Mouse (Mus musculus) heart, postnatal 14 days (tissue): ENCODE results near the gene Fen1. TPM values are rescaled to one million over a fixed set of nuclear protein-coding genes. Genes with fewer than 3 reads are reported as not detected.

Source experiments
- DNase-seq, 2 experiments: peaks; one replicate each; pipeline ENCODE4 v3.0.0; 2021 to 2022
- intact Hi-C: fragments of 180-260 bp; cut with DNase I; formaldehyde crosslinking; loops from one replicate; pipeline ENCODE4 v1.15.1; 2025
- long read RNA-seq, 2 experiments: library from polyadenylated mRNA; stranded (forward); transcript quantifications; one replicate each; pipeline ENCODE4 v2.0.0; 2021
- total RNA-seq, 2 experiments: library from RNA; stranded (reverse); gene quantifications; 2 replicates each; pipeline ENCODE4 v1.2.3; 2021

Fen1 gene
- total RNA-seq, result 1 to 10 TPM; 5.4 to 8.1 TPM
- long read RNA-seq, experiment 1, transcript Fen1-201 (2 exons, 2,341 nt), result major isoform, 30 of 47 reads
- long read RNA-seq, experiment 1, transcript Fen1-202 (2 exons, 2,100 nt), result minor isoform, 14 of 47 reads
- long read RNA-seq, experiment 1, partial matches to known transcripts, result 0 of 47 reads
- long read RNA-seq, experiment 1, other reads (novel, unspliced or antisense), result 2 of 47 reads
- long read RNA-seq, experiment 2, transcript Fen1-201 (2 exons, 2,341 nt), result major isoform, 12 of 18 reads
- long read RNA-seq, experiment 2, partial matches to known transcripts, result 0 of 18 reads
- long read RNA-seq, experiment 2, other reads (novel, unspliced or antisense), result 0 of 18 reads

GRCm38 (mm10) chr19:10203848-10204615, at the start of gene Fen1, which contains the start of gene Tmem258:
Gene Fen1, minus strand, starts transcription at chr19:10204169.
Gene Tmem258, plus strand, starts transcription at chr19:10204014.
- intact Hi-C loops, result no loop called here
- DNase-seq, result peak; percentile 90 to 93

GRCm38 (mm10) chr19:10248128-10248527, 44.2 kb upstream of the Fen1 start:
- DNase-seq, result peak in 1 of 2 experiments; percentile 24
- intact Hi-C loops, result no loop called here

DNA sequence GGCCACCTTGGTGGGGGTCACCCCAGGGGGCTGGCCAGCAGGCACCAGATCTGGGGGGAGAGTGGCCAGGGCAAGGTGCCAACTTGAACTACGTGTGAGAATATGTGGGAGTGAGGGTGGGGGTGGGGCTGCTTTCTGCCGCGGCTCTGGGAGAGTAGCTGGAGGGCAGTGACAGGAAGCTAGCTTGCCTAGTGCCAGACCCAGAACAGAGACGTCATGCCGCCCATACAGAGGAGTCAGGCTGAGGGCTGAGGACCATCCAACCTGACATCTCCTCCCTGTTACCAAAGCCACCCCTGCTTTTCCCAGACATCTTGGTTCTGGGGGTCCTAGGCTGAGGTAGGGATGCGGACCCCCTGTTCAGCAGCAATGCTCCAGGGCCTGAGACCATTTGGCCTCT, 43.2 kb upstream of the Fen1 start:
- no peak for DNase-seq
- intact Hi-C loops, result no loop called here

GRCm38 (mm10) chr19:10244183-10244582, 40.2 kb upstream of the Fen1 start:
- intact Hi-C loops, result no loop called here
- DNase-seq, result peak; percentile 45 to 64

GRCm38 (mm10) chr19:10242916-10243315, 38.9 kb upstream of the Fen1 start:
- intact Hi-C loops, result no loop called here
- no peak for DNase-seq

- intact Hi-C loops, result loop anchor here (2.0 kb wide), 1 partner anchor 22 kb away; no protein-coding TSS in a partner anchor
- DNase-seq, result peak; percentile 87 to 90
Measured at GRCm38 (mm10) chr19:10240654-10241305, 36.8 kb upstream of the Fen1 start, which contains the start of gene Myrf. Gene Myrf, minus strand, starts transcription at chr19:10240748.

- intact Hi-C loops, result loop anchor here (2.0 kb wide), 1 partner anchor 21 kb away; no protein-coding TSS in a partner anchor
- DNase-seq, result no peak
Measured at GRCm38 (mm10) chr19:10239975-10240653, 36.1 kb upstream of the Fen1 start.

DNA sequence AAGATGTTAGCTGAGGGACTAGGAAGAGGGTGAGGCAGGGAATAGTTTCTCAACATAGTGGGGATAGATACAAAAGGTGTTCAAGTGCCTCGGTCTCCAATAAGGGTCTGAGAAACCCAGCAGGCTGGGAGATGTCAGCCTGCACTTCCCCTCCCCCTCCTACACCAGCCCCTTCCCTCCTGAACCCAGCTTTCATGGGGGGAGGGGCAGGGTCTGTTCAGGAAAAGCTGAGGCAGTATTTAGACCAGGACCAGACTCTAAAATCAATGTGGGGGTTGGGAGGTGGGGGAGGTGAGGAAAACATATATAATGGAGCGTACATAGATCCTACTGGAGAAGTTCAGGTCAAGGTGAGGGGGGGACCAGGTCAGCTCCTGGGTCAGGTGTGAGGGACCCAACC, 35.5 kb upstream of the Fen1 start:
- intact Hi-C loops, result no loop called here
- DNase-seq, result no peak

GRCm38 (mm10) chr19:10238477-10238876, 34.5 kb upstream of the Fen1 start:
- peak in 1 of 2 experiments; percentile 15 for DNase-seq

DNA sequence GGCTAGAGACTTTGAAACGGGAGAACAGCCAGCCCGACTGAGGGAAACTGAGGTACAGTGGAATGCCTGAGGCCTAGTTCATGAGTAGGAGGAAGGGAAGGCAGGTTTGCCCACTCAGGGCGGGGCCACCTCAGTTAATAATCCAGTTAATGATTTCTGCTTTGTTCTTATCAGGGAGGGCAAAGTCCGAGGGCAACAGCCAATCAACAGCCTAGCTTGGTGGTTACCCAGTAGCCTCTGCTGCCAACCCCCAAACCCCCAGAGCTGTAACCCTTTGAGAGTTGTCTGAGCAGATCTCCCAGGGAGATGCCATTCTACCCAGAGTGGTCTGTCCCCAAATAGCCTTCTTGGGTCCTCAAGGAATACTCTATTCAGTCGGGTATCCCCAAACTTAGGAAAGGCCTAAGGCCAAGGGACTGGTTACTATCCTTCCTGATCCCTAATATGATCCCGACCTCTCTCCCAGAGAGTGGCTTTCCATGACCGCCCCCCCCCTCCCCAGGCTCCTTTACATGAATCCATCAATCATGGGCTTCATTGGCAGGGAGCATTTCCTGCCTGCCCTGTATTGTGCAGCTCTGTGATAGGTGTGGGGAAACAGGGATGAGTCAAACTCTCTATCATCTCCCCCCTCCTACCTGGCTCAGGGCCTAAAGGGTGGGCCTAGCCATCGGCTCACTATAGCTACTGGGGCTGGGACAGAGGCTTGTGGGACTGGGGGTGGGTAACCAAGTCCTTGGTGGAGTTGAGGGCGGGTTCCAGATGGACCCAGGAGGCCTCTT, 32.0 kb upstream of the Fen1 start:
- intact Hi-C loops, result no loop called here
- DNase-seq, result no peak

More at GRCm38 (mm10) chr19:10238477-10238876, 34.5 kb upstream of the Fen1 start:
- intact Hi-C loops, result no loop called here

- intact Hi-C loops, result no loop called here
- DNase-seq, result no peak
Measured at GRCm38 (mm10) chr19:10232327-10233017, 28.5 kb upstream of the Fen1 start.

DNA sequence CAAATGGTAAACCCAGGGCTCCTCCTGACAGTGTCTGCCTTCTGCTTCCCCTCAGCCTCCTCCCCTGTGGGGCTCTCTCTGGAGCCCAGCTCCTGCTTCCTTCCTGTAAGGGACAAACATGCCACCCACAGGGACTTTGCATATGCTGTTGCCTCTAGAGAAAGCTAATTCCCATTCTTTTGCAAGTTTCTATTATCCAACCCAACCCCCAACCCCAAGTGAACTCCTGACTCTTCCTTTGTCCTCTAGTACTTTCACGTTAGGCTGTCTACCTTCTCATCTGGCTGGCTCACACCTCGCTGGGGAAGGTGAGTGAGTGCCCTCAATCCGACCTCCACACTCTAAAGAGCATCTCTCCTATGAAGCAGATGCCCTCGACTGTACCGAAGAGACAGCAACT, 27.9 kb upstream of the Fen1 start:
- no peak for DNase-seq
- intact Hi-C loops, result no loop called here

DNA sequence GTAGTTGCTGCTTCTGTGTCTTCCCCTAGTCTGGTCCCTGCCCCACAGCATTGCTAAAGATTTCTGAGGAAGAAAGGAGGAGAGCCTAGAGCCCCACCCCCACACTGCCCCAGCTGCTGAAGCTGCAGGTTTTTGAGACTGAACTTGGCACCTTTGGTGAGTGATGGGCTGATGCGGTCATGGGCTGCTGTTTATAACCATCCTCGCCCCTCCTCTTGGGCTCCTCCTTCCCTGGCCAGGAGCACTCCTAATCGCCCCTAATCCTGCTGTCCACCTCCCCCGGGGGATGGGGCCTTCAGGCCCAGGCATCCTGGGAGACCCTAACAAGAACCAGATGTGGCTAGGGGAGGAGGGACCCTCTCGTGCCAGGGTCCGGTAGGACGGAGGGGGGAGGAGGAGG, 27.0 kb upstream of the Fen1 start:
- intact Hi-C loops, result no loop called here
- no peak for DNase-seq

DNA sequence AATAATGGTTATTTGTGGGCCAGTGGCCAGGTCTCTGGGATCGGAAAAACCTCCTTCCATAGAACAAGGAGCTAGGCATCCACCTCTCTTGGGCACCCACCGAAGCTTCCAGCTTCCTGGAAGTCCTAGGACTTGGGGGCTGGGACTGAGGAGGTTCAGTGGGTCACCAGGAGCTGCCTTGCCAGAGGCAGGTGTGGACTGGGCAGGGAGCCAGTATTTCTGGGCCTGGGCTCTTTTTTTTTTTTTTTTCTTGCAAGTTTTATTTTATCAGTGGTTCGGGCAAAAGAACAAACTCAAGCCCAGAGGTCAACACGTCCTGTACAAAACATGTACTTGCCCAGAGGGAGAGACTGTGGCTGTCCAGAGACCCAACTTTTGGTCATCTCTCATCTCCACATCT, 21.8 kb upstream of the Fen1 start:
- intact Hi-C loops, result no loop called here
- no peak for DNase-seq

- no peak for DNase-seq
- intact Hi-C loops, result no loop called here
Measured at GRCm38 (mm10) chr19:10224637-10225453, 20.9 kb upstream of the Fen1 start.

- DNase-seq, result no peak
Measured at GRCm38 (mm10) chr19:10223561-10223960, 19.6 kb upstream of the Fen1 start.

DNA sequence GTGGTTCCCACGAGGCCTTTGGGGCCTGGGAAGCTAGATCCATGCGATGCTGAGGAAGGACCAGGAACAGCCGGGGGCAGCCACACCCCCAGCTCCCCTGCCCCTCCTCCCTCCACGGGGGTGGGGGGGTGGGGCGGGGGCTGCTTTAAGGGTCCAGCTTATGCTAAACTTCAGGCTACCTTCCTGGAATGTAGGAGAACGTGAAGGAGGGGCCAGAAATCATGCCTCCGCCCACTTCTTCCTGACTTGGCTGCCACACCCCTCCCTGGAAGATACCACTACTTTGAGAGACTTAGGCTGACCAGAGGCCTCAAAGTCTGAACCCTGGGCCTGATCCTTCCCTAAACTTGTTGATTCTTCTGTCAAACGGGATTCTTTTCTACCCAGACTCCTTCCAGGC, 18.7 kb upstream of the Fen1 start:
- intact Hi-C loops, result no loop called here

More at GRCm38 (mm10) chr19:10223561-10223960, 19.6 kb upstream of the Fen1 start:
- intact Hi-C loops, result no loop called here

GRCm38 (mm10) chr19:10221585-10221984, 17.6 kb upstream of the Fen1 start:
- no peak for DNase-seq
- intact Hi-C loops, result no loop called here

More for the DNA sequence above, 18.7 kb upstream of the Fen1 start:
- no peak for DNase-seq
